Mouse (Mus musculus): ENCODE data around the gene Dusp8.

Gene Dusp8

GRCm38 (mm10) chr7:142086159-142086905, 9.3 kb downstream of the Dusp8 start:
- DNase-seq (ENCODE audit: low spot score): no peak

- DNase-seq (ENCODE audit: low spot score): no peak
These were observed 10.8 kb downstream of the Dusp8 start for GRCm38 (mm10) chr7:142084820-142085219.

DNA sequence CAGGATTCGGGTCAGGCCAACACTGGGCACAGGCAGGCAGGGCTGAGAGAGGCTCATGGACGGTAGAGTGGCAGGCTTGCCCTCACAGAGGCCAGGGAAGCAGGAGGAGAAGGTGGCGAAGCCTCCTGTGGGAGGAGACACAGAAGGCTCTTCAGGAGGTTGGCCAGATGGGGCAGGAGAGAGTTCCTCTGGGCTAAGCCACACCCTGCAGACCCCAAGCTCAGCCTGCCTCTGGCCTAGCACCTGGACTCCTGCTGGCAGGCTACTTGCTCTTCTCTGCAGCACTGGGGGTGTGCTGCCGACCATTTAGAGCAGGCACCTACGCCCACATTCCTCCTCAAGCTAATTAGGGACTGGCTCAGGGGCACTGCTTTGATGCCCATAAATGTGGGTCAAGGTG, 11.2 kb downstream of the Dusp8 start:
- no peak for DNase-seq (ENCODE audit: low spot score)

- no peak for DNase-seq (ENCODE audit: low spot score)
These were observed 11.9 kb downstream of the Dusp8 start for GRCm38 (mm10) chr7:142083588-142084317.

DNA sequence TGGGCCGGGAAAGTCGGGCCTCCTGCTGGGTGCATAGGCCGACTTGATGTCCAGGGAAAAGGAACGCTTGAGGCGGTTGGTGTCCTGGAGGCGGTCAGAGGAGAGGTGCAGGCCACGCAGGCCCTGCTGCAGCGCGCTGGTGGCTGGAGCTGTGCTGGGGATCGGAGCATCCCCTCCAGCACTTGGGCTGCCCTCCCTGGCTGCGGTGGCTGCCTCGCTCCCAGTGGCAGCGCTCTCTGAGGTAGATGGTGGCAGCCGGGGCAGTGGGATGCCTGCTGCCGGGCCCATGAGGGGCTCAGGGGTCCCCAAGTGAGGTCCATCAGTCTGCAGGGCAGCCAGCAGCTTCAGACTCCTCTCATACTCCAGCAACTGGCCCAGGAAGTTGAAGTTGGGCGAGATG, 13.0 kb downstream of the Dusp8 start:
- DNase-seq (ENCODE audit: low spot score): no peak

DNA sequence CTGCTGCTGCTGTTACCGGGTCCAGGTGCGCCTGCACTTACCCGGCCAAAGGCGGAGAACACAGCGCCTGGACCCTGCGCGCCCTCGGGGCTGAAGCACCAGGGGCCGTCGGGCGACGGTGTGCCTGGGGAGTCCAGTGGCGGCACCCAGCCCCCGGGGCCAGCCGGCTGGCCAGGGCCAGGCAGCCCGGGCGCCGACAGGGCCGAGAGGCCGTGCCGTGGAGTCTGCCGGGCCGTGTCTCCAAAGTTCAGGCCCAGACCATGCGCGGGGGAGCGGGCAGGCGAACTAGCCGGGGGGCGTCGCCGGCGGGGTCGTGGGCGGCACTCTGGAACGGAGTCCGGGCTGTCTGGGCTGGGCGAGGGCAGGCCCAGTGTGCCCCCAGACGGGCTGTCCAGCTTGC, 13.5 kb downstream of the Dusp8 start:
- no peak for DNase-seq (ENCODE audit: low spot score)

DNA sequence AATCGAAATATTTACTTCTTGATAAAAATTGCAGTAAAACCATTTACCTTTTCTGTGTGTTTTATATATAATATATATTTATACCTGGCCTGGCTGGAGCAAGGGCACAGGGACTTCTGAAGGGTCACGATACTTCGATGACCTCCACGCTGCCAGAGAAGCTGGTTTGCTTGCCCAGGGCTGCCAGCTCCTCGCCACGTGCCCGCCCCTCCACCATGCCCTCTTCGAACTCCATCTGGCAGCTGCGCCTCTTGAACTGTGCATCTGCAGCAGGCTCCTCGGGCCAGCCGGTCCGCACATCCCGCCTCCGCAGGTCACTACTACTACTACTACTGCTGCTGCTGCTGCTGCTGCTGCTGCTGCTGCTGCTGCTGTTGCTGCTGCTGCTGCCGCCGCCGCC, 13.9 kb downstream of the Dusp8 start:
- no peak for DNase-seq (ENCODE audit: low spot score)

GRCm38 (mm10) chr7:142080876-142081275, 14.8 kb downstream of the Dusp8 start:
- DNase-seq (ENCODE audit: low spot score): no peak

DNA sequence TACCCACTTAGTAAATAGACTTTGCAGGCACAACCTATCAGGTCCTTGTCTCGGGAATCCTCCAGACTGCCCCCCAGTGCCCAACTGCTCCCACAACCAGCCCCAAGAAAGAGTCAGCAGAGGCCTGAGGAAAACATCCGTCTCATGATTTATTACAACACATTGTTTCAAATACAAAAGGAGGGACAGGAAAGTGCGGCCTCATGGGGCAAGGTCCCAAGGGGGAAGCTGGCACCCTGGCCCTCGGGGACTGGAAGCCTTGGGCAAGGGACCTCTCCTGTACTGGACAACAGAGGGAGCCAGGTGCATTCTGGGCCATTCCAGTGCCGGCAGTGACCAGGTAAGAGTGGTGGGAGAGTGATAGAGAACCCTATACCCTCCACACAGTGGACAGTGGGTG, 16.3 kb downstream of the Dusp8 start:
- no peak for DNase-seq (ENCODE audit: low spot score)

DNA sequence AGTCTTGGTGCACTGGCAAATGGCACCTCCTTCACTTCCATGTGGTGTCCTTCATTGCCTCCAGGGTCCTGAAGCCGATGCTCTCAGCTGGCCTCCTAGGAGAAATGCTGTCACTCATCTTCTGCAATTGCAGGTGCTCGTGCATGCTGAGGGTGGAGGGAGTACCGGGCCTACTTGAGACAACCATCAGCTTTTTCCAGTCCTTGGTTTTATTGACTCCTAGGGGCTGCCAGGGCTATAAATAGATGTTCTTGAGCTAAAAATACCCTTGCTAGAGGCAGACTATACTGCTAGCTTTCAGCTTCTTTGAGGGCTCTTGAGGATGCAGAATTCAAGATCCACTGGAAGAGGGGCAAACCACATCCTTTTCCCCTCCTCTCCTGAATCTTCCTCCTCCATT, 18.5 kb downstream of the Dusp8 start:
- DNase-seq (ENCODE audit: low spot score): no peak

DNA sequence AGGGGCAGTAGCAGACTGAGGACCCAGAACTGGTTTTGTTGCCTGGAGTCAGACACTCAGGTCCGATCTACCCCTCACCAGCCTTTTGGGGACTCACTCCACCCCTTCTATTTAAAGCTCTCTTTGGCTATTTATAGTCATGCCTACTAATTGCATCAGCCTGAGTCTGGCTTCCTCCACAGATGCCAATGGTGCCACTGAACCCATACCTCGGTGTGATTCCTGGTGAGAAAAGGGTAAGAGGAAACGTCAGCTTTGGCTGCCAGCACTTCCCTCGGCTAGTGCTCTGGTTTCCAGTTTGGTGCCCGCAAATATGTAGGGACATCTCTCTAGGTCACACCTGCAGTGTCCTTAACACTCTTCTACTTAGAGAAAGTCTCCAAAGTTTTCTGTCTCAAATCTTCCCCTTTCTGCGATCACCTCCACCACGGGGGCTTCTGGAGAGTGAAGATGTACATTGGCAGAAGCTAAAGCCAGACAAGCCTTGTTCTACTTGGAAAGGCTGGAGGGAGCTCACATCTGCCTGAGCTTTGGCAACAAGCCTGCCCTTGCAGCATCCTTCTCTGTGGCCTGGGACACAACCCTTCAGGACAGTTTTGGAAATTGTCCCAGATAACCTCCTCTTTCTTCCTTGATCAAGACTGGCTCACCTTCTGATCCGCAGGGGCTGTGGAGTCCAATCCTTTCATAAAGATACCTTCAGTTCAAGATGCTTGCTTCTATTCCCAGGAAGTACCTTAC, 21.3 kb downstream of the Dusp8 start:
- DNase-seq (ENCODE audit: low spot score): no peak

DNA sequence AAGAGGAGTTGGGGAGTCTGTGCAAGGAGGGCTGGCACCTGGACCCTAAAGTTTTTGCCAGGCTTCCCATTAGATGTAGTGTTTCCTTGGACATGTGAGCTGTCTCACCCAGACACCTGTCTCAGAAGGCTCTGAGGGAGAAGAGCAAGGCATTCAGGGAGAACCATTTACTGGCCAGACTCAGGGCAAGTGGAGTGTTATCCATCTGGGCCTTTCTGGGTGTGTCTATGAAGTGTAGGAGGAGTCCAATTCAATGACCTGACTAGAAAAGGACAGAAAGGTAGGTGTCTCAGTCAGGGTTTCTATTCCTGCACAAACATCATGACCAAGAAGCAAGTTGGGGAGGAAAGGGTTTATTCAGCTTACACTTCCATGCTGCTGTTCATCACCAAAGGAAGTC, 23.9 kb downstream of the Dusp8 start:
- DNase-seq (ENCODE audit: low spot score): no peak

DNA sequence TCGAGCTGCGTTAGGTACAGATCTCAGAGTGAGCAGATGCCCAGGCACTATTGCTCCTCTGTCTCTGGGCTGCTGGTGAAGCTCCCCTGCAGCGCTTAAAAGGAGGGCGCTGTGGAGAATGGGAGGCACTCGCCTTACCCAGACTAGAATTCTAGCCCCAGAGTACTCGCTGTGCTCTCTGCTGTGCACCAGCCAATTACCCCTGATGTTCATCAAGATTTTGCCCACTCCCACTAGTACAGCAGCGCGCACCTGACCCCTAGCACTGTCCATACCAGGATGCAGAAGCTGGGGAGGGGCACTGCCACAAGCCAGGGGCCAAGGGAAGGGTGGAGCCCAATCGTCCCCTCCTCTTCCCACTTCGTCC, 24.4 kb downstream of the Dusp8 start:
- DNase-seq (ENCODE audit: low spot score): no peak

GRCm38 (mm10) chr7:142070458-142071211, 25.0 kb downstream of the Dusp8 start:
- peak; percentile 85 for DNase-seq (ENCODE audit: low spot score)

GRCm38 (mm10) chr7:142068429-142068828, 27.2 kb downstream of the Dusp8 start:
- DNase-seq (ENCODE audit: low spot score): no peak

- DNase-seq (ENCODE audit: low spot score): peak; percentile 89
These were observed 34.6 kb downstream of the Dusp8 start, which contains the start of gene Mob2 for GRCm38 (mm10) chr7:142060931-142061565. TSS of gene Mob2 (minus strand) at chr7:142061065.

- DNase-seq (ENCODE audit: low spot score): peak; percentile 30
These were observed 35.3 kb downstream of the Dusp8 start for GRCm38 (mm10) chr7:142060185-142060930.

DNA sequence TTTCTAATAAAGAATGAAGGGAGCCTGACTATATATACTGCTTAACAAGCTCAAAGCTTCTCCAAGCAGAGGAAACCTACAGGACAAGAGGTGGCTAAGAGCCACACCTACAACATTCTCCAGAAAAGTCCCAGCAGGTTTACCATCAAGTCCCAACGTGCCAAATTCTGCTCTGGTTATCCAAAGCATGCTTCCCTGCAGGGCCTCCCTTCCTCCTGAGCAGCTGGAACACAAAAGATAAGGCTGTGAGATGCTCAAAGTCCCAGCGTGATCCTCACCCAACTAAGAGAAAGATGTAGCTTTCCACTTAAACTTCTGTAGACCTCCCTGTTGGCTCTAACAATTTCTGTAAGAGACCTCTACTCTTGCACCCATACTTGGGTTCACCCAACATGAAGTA, 36.6 kb downstream of the Dusp8 start:
- no peak for DNase-seq (ENCODE audit: low spot score)

- no peak for DNase-seq (ENCODE audit: low spot score)
These were observed 38.5 kb downstream of the Dusp8 start for GRCm38 (mm10) chr7:142057121-142057520.

DNA sequence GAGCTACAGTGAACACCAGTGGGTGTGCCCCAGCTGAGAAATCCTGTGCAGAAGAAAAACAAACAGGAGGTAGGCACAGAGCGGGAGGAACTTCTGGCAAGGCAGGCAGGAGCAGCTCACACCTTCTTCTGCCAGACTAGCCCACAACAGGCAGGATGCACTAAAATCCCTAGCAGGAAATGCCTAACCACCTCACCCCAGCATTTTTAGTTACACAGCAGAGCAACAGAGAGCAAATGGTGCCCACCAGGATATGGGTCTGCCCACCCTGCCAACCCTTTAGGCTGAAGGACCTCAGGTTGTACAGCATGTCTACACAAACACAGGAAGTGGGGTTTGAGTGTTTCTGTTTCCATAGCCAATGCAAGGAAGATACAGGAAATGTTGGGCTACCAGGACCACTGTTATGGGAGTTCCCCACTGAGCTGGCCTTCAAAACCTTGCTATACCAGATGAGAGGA, 39.0 kb downstream of the Dusp8 start:
- no peak for DNase-seq (ENCODE audit: low spot score)

DNA sequence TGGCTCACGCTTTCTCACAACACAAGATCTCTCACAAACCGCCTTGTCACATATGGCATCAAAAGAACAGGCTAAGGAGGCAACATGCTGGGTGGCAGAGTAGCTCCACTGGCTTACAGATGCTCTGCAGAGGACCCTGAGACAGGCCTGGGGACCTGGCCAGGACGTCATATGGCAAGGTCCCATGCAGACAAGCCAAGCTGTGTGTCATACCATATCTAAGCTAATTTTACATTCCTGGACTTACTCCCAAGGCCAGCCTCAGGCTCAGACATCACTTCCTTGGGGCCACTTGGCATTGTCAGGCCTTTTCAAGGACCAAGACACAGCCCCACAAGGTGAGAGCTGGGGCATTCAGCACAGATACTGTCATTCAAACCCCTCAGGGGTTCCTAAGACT, 40.2 kb downstream of the Dusp8 start:
- no peak for DNase-seq (ENCODE audit: low spot score)
